Mouse (Mus musculus): Measurements from ENCODE around the gene Dysf. TPM values are rescaled to one million over a fixed set of nuclear protein-coding genes. Genes with fewer than 3 reads are reported as not detected.

Gene Dysf
- polyA plus RNA-seq, 1 experiment from 2014 or later = 13.7 TPM

DNA sequence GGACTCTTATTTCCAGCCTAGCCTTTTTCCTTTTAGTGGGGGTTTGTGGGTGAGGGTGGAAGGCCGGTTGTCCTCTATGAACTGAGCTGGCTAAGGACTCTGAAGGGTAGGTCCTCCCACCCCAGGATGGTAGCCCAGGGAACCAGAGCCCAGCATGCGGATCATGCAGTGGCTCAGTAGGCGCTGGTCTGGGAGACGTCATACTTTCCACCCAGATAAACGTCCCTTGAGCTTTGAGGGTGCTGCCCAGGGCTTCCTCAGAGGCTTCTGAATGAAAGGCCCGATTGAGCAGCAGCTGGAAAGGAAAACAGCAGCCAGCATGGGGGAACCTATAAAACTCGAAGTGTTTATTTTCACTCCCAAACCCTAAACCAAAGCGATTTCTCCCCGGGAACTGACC, 123.1 kb downstream of the Dysf start:
- no peaks in the 10 kb centered on the region for H3K27me3 ChIP-seq (ENCODE audit: insufficient read depth, poor library complexity, severe bottlenecking)
- no peaks in the 10 kb centered on the region for H3K9me3 ChIP-seq
- WGBS = 54% methylated on average over 9 of the region's 9 CpGs
- peaks cover 10% of the 10 kb centered on the region; the same call in 1 of the 2 replicates for H3K36me3 ChIP-seq
- H3K4me1 ChIP-seq = peaks cover 19% of the 10 kb centered on the region
- 0 out of 2 replicates have a peak overlapping the region, but pooled peaks have one; percentile 37 for H3K27ac ChIP-seq
- DNase-seq (ENCODE audit: low spot score) = no peak
- no peak overlapping the region for H3K4me3 ChIP-seq

DNA sequence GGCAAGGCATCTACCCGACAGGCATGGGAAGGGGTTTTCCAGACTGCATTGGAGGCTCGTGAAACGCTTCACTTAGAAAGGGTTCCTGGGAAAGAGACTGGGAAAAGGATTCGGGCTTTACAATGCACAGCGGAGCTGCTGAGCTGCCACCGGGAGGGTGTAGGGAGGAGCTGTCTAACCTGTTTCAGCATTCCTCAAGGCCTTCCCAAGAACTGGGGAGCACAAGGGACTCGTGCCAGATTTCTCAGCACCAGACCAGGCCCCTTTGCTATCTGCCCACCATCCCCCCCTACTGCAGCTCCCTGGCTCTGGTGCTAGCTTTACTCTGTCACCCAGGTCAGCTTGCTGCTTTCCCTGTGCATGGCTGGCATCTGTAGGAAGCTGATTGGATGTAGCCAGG, 124.7 kb downstream of the Dysf start:
- Histone ChIP-seq H3K4me3 (no peak overlapping the region), H3K27me3 (ENCODE audit: insufficient read depth, poor library complexity, severe bottlenecking) (no peaks in the 10 kb centered on the region), H3K27ac (no peak overlapping the region), H3K4me1 (peaks cover 19% of the 10 kb centered on the region), H3K9me3 (no peaks in the 10 kb centered on the region), H3K36me3 (peaks cover 21% of the 10 kb centered on the region; the same call in 1 of the 2 replicates)
- no peak for DNase-seq (ENCODE audit: low spot score)
- WGBS = 60% methylated on average over 7 of the region's 7 CpGs

DNA sequence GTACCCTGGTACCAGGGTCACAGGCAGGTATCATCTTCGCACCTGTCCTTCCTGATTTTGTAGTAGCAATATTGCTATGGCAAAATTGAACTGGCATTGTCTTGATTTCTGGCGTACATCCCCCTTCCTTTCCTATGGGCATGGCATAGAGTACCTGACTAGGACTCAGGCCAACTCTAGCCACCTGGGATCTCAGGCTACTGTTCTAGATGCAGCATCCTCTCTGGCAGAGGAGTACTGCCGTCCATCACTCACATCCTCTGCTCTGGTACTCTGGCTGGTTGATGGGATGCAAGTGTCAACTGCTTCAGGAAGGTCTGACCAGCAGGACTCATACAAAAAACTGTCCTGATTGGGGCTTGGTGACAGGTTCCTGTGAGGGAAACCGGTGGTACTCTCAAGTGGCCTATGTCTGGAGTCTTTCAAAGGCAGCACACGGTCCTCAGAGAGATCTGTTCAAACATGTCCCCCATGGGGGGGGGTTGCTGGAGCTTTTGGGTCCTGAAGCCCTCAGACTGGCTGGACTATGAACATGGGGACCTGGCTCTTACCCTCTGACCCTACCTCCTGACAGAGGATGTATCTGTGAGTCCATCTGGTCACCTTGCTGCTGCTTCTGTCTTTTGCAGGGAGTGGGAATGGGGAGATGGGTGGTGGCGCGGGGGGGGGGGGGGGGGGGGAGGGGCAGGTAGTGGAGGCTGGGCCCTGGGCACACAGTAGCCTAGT, 125.8 kb downstream of the Dysf start:
- WGBS = 46% methylated on average over 6 of the region's 7 CpGs

GRCm38 (mm10) chr6:84134722-84135394, 126.5 kb downstream of the Dysf start:
- no peak for DNase-seq (ENCODE audit: low spot score)
- Histone ChIP-seq H3K9me3 (no peaks in the 10 kb centered on the region), H3K27ac (0 out of 2 replicates have a peak overlapping the region, but pooled peaks have one; percentile 42), H3K27me3 (ENCODE audit: insufficient read depth, poor library complexity, severe bottlenecking) (no peaks in the 10 kb centered on the region), H3K36me3 (peaks cover 31% of the 10 kb centered on the region), H3K4me3 (no peak overlapping the region), H3K4me1 (peaks cover 22% of the 10 kb centered on the region)
- WGBS = 72% methylated on average over 23 of the region's 23 CpGs

More for the DNA sequence above, 125.8 kb downstream of the Dysf start:
- Histone ChIP-seq H3K27me3 (ENCODE audit: insufficient read depth, poor library complexity, severe bottlenecking) (no peaks in the 10 kb centered on the region), H3K9me3 (no peaks in the 10 kb centered on the region), H3K36me3 (peaks cover 30% of the 10 kb centered on the region), H3K4me1 (peaks cover 19% of the 10 kb centered on the region), H3K27ac (peak overlapping the region; percentile 42; the same call in 1 of the 2 replicates), H3K4me3 (no peak overlapping the region)
- no peak for DNase-seq (ENCODE audit: low spot score)

DNA sequence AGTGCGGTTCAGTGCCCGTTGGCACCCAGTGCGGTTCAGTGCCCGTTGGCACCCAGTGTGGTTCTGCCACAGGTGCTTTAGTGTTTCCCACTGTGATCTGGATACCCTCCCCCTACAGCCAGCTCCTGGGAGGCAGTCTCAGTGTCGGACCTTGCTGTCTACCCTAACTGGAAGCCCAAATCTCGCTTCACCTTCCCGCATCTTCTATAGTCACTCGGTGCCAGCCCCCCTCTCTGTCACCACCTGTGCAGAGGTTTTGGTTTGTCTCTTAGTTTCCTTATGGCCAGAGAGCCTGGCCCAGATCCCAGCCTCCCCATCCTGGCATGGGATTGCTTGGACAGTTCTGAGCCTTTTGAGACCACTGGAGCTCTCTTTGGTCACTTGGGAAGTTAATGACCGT, 127.3 kb downstream of the Dysf start:
- no peaks in the 10 kb centered on the region for H3K27me3 ChIP-seq (ENCODE audit: insufficient read depth, poor library complexity, severe bottlenecking)
- DNase-seq (ENCODE audit: low spot score) = no peak
- H3K4me3 ChIP-seq = no peak overlapping the region
- peaks cover 21% of the 10 kb centered on the region for H3K4me1 ChIP-seq
- H3K27ac ChIP-seq = no peak overlapping the region
- H3K9me3 ChIP-seq = no peaks in the 10 kb centered on the region
- WGBS = 89% methylated on average over 9 of the region's 9 CpGs
- peaks cover 33% of the 10 kb centered on the region for H3K36me3 ChIP-seq

DNA sequence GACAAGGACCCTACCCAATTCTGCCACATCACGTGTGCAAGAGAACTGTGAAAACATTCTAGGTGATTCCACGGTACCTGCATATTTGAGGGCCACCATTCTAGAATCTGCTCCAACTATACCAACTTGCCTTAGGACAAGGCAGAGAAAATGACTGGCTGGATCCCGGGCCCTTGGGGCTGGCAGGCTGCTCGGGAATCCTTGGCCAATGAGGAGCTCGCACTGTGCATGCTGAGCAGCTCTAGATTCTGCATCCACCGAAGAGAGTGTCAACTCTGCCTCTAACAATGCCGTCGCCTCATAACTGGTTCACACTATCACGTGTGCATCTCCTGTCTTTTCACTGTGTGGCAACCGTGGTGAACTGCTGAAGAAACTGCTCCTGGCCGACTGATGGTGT, 128.0 kb downstream of the Dysf start:
- Histone ChIP-seq H3K4me1 (peaks cover 20% of the 10 kb centered on the region), H3K27me3 (ENCODE audit: insufficient read depth, poor library complexity, severe bottlenecking) (no peaks in the 10 kb centered on the region), H3K9me3 (no peaks in the 10 kb centered on the region), H3K36me3 (peaks cover 38% of the 10 kb centered on the region), H3K27ac (no peak overlapping the region), H3K4me3 (no peak overlapping the region)
- DNase-seq (ENCODE audit: low spot score) = no peak
- WGBS = 87% methylated on average over 11 of the region's 11 CpGs

GRCm38 (mm10) chr6:84139932-84140331, 131.5 kb downstream of the Dysf start:
- H3K27ac ChIP-seq = 0 out of 2 replicates have a peak overlapping the region, but pooled peaks have one; percentile 33
- peaks cover 41% of the 10 kb centered on the region for H3K36me3 ChIP-seq
- H3K27me3 ChIP-seq (ENCODE audit: insufficient read depth, poor library complexity, severe bottlenecking) = no peaks in the 10 kb centered on the region
- H3K9me3 ChIP-seq = no peaks in the 10 kb centered on the region
- no peak overlapping the region for H3K4me3 ChIP-seq
- peaks cover 19% of the 10 kb centered on the region for H3K4me1 ChIP-seq
- DNase-seq (ENCODE audit: low spot score) = no peak
- 83% methylated on average over 14 of the region's 14 CpGs for WGBS

DNA sequence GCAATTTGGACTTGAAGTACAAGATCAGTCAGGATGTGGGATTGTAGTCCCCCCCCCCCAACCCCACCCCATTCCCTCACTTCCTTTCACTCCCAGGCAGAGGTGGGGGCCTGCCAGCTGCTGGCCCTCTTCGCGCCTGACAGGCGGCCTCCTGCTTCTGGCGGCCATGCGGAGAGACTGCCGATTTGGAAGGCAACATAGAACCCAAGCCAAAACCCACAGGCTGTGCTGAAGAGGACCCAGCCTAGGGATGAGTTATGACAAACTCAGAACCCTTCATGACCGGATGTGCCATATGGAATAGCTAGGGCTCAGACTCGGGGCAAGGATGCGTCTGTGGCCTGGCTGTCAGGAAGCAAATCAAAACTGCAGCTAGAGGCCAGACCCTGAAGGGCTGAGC, 134.1 kb downstream of the Dysf start:
- H3K36me3 ChIP-seq = peaks cover 37% of the 10 kb centered on the region
- H3K4me3 ChIP-seq = no peak overlapping the region
- no peaks in the 10 kb centered on the region for H3K27me3 ChIP-seq (ENCODE audit: insufficient read depth, poor library complexity, severe bottlenecking)
- H3K4me1 ChIP-seq = peaks cover 15% of the 10 kb centered on the region
- no peak for DNase-seq (ENCODE audit: low spot score)
- 85% methylated on average over 9 of the region's 9 CpGs for WGBS
- 0 out of 2 replicates have a peak overlapping the region, but pooled peaks have one; percentile 23 for H3K27ac ChIP-seq
- H3K9me3 ChIP-seq = no peaks in the 10 kb centered on the region

DNA sequence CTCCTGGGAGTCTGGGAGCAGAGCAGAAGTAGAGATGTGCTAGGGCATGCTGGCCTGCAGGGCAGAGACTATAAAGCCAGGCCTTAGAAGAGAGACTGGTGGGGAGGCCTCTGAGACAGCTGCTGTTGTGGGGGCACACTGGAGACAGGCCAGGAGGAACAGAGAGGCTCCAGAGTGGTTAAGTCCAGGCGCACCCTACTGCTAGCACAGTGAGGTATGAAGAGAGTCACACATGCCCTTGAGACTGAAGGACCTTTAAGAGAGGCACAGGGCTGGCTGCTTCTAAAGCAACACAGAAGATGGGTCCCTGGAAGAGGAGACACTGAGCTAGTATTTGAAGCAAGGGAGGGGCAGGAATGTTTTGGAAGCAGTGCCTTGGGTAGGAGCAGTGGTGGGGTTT, 134.9 kb downstream of the Dysf start:
- no peaks in the 10 kb centered on the region for H3K9me3 ChIP-seq
- no peak for DNase-seq (ENCODE audit: low spot score)
- WGBS = 64% methylated on average over 1 of the region's 1 CpGs
- H3K4me1 ChIP-seq = peaks cover 15% of the 10 kb centered on the region
- H3K27ac ChIP-seq = peak overlapping the region; percentile 23; the same call in 1 of the 2 replicates
- no peak overlapping the region for H3K4me3 ChIP-seq
- H3K36me3 ChIP-seq = peaks cover 35% of the 10 kb centered on the region
- no peaks in the 10 kb centered on the region for H3K27me3 ChIP-seq (ENCODE audit: insufficient read depth, poor library complexity, severe bottlenecking)

GRCm38 (mm10) chr6:84144393-84144792, 136.0 kb downstream of the Dysf start:
- Histone ChIP-seq H3K27me3 (ENCODE audit: insufficient read depth, poor library complexity, severe bottlenecking) (no peaks in the 10 kb centered on the region), H3K27ac (no peak overlapping the region), H3K9me3 (no peaks in the 10 kb centered on the region), H3K36me3 (peaks cover 26% of the 10 kb centered on the region), H3K4me1 (peaks cover 15% of the 10 kb centered on the region), H3K4me3 (no peak overlapping the region)
- no peak for DNase-seq (ENCODE audit: low spot score)
- 88% methylated on average over 4 of the region's 4 CpGs for WGBS

- DNase-seq (ENCODE audit: low spot score) = no peak
- Histone ChIP-seq H3K27me3 (ENCODE audit: insufficient read depth, poor library complexity, severe bottlenecking) (no peaks in the 10 kb centered on the region), H3K9me3 (no peaks in the 10 kb centered on the region), H3K36me3 (peaks cover 27% of the 10 kb centered on the region), H3K4me3 (no peak overlapping the region), H3K27ac (no peak overlapping the region), H3K4me1 (peaks cover 23% of the 10 kb centered on the region)
- WGBS = 84% methylated on average over 13 of the region's 13 CpGs
Observed at GRCm38 (mm10) chr6:84147206-84148004, 139.0 kb downstream of the Dysf start.

GRCm38 (mm10) chr6:84148470-84148869, 140.1 kb downstream of the Dysf start:
- H3K27me3 ChIP-seq (ENCODE audit: insufficient read depth, poor library complexity, severe bottlenecking) = no peaks in the 10 kb centered on the region
- H3K4me1 ChIP-seq = peaks cover 14% of the 10 kb centered on the region
- H3K4me3 ChIP-seq = no peak overlapping the region
- no peaks in the 10 kb centered on the region for H3K9me3 ChIP-seq
- DNase-seq (ENCODE audit: low spot score) = no peak
- 70% methylated on average over 6 of the region's 6 CpGs for WGBS
- no peak overlapping the region for H3K27ac ChIP-seq
- H3K36me3 ChIP-seq = peaks cover 34% of the 10 kb centered on the region
